Mouse (Mus musculus) WW6 (cell line): Measurements from ENCODE around the gene Gm10354.
"Not testable (repeated sequence)": the region's sequence is repeated elsewhere in the genome, so short reads cannot be mapped to it uniquely, and the experiment has no call there.

Source experiments
- DNase-seq: peaks from one replicate; pipeline ENCODE4 v3.0.0-alpha.2; 2013; ENCODE audit warnings: low read depth, low spot score

Gm10354 gene

DNA sequence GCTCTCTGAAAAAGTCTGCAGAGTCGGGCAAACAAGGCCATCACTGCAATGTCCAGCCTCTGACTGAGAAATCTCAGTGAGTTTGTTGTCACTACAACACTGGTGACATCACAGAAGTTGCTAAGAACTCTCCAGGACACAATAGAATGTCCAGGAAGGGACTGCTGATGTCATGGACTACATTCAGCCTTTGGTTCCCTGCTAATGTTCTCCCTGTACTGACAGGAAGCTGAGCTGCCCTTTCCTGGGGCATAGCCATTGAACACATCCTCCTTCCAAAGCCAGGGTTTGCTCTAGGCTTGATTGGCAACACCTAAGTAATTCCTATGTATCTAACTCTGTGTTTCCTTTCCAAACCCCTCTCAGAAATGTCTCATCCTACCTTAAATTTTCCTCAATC lies at the start of gene Gm10354:
Gene Gm10354 (minus strand): TSS at position 101 of the 400 bp plus-strand sequence.
- DNase-seq = not testable (repeated sequence)

DNA sequence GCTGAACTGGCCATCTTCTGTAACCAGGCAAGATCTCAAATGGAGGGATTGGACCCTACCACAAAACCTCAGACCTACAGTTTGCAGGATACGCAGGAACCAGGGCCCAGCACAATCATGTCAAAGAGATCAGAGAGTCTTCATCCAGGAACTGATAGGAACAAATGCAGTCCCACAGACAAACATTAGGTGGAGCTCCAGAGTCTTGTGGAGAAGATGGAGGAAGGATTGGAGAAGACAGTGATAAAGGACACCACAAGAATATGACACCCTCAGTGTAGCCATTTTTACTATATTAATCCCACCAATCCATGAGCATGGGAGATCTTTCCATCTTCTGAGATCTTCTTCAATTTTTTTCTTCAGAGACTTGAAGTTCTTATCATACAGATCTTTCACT lies 45.6 kb upstream of the Gm10354 start:
- DNase-seq = peak; percentile 16

DNA sequence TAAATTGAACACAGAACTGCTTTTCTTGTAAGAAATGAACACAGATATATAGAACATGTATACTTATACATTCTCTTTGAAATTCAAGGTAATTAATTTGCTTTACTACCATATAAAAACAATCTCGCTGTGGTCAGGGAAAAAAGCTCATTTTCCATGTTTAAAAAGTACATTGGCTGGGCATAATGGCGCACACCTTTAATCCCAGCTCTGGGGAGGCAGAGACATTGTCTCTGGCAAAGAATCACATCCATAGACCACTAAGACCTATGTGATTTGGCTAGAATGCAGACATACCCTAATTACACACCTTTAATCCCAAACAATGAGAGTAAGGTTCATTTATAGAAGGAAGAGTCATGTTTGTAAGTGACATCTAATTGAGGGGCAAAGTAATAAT lies 41.3 kb upstream of the Gm10354 start:
- not testable (repeated sequence) for DNase-seq

DNA sequence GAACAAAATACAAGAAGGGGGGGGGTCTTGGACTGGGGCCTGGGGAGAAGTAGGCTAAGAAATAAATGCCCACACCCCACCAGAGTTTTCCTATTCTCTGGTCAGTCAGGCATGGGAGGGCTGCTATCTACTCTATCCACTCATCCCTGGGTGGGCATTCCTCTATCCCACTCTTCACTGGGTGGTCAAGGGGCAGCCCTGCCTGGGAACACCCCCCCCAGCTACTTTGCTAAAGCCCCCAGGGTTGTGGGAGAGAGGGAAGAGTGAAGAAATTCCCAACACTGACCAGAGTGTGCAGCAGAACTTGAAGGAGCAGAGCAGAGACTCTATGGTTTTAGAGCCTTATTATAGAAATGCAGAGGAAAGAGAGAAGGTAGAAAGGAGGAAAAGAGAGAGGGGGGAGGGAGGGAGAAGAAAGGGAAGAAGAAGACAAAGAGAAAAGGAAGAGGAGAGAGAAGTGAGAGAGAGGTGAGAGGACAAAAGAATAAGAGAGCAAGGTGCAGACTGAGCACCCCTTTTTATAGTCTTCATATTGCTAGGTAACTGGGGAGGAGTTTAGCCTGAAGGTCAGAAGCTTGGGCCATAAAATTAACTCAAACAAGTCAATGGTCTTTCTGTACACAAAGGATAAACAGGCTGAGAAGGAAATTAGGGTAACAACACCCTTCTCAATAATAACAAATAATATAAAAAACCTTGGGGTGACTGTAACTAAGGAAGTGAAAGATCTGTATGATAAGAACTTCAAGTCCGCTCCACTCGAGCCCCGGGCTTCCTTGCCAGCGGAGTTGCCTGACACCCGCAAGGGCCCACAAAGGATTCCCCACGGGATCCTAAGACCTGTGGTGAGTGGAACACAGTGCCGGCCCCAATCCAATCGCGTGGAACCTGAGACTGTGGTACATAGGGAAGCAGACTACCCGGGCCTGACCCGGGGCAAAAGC lies 32.2 kb upstream of the Gm10354 start:
- DNase-seq = not testable (repeated sequence)

DNA sequence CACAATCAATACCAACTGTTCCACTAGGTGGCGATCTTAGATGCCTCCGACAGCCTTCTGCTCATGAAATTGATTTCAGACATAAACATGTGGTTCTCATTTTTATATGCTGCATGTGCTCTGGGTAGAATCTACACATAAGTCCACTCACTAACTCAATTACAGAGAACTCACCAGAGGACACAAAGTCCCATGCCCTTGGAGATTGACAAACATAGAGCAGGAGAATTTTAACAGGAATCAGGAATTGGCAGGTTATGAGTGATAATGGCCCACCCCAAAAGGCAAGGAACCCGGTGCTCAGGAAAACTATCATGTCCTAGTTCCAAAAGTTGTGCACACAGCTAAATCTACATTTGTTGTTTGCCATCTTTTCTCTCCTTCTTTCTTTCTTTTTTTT lies 28.2 kb upstream of the Gm10354 start:
- not testable (repeated sequence) for DNase-seq

DNA sequence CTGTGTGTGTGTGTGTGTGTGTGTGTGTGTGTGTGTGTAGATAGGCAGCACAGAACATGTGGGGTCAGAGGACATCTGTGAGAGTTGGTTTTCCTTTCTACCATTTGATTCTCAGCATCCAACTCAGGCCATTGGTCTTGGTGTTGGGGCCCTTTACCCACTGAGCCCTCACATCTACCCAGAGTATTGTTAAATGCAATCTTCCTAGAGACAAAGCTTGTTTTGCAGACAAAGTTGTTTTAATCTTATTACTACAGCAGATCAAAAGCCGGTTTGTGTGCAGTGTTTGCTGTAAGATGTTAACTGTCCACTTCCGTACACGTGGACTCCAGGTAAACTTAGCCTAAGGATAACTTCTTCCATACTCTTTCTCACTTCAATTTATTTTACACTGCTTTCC lies 27.6 kb upstream of the Gm10354 start:
- DNase-seq = not testable (repeated sequence)

DNA sequence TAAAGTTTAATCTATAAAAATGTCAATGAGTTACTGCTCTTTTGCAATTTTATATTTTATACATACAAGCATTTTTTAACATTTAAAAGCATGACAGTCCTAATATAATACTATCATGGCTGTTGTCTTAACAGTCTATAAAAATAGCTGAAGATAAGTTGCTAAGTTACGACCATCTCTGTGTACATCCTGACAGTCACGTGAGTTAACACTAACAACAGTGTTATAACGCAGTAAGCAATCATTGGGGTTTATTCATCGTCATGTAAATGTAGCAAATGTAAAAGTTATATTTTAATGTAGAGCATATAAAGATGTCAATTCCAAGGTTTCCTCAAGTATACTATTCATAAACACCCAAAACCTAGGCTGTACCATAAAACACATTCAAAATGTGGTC lies 26.8 kb upstream of the Gm10354 start:
- DNase-seq = not testable (repeated sequence)

DNA sequence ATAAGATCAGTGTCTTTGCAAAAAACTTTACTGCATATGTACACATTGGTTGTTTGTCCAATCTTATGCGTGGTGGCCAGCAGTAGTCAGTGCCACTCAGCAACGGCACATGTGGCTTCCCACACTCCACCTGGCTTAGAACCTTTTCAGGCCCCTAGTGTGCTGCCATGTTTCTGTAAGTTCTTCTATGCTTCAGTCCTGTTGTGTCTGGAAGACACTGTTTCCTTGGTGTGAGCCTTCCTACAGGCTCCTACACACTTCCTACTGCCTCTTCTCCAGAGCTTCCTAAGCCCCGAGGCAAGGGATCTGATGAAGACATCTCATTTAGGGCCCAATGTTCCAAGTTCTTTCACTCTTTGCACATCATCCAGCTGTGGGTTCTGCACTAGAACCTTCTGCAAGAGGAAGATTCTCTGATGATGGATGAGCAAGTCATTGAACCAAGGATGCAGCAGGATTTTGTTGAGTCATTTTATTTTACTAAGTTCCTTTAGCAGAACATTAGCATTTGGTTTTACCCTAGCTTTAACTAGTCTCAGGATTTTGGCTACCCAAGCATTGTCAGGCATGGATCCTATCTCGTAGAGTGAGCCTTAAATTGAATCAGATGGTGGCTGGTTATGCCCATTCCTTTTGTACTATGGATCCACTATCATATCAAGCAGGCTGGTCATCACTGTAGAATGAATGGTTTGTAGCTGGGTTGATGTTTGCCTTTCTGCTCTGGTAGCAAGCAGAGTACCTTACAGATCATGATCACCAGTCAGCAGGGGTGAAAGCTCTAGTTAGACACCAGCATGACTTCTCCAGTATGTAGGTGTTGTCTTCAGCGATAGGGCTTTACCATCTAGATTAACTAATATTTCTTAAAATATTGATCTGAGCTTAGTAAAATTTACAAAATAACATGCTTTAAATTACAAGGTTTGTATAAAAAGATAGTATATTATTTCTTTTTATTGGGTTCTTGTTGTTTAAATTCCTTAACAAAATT lies 26.1 kb upstream of the Gm10354 start:
- not testable (repeated sequence) for DNase-seq

DNA sequence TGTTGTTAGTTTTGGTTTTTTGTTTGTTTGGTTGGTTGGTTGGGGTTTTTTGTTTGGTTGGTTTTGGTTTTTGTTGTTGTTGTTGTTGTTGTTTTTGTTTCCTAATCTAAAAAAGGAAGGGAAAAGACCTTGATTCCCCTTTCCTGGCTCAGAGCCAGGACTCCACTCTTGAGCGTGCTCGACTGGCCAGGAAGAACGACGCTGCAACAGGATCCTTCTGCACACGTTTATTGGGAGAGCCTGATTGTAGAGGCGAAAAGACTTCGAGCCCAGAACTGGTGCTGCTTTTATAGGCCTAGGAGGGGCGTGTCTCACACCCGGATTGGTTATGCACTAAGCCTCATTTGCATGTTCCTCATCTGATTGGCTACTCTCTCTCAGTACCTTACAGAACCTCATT lies 19.3 kb upstream of the Gm10354 start:
- DNase-seq = not testable (repeated sequence)

DNA sequence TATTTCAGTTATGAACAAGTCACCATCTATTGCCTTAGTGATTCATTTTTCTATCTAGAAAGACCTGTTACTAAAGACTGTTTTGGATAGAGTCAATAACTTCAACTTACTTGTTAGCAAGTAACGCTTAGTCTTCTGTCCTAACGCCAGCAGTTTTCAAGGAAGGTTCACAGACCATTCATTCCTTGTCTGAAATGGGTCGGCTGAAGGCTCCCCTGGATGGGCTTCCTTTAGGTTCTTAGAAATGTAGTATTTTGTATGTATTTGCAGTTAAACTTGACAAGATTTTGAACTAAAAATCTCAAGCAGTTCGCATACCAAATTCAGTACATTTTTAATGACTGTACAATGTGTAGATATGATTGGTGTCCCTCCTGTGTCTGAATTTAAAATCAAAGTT lies 18.8 kb upstream of the Gm10354 start:
- not testable (repeated sequence) for DNase-seq

DNA sequence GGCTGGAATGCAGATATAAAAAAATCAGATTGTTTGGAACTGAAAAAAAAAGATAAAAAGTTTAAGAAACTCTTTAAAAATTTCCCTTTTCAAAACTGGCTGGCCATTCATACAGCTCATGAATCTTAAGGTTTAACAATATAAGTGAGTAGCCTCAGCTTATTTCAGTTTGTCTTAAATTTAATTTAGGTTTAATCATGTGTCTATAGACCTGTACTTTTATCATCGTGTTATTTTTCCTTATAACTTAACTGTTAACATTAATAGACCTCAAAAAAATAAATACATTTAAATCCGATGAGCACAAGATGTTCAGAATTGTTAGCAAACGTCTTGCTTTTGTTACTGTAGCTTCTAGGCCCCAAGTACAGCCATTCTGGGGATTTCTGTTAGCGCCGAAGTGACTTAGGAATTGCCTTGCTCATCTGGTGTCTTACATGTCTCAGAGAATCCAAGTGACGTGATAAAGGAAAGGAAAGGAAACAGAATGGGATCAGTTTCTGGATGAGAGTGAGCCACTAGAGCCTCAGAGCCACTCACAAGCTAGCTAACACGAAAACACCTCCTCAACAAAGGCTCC lies 18.0 kb upstream of the Gm10354 start:
- not testable (repeated sequence) for DNase-seq

DNA sequence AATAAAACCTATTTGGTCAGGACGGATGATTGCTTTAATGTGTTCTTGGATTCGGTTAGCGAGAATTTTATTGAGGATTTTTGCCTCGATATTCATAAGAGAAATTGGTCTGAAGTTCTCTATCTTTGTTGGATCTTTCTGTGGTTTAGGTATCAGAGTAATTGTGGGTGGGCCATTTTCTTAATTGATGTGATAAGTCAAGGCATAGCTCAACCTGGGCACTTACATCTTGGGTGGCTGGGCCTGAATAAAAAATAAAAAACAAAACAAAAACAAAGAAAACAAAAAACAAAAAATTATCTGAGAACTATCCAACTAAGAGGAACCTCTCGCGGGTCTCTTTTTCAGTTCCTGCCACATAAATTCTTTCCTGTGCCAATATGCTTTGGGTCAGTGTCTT lies 15.4 kb upstream of the Gm10354 start:
- not testable (repeated sequence) for DNase-seq

DNA sequence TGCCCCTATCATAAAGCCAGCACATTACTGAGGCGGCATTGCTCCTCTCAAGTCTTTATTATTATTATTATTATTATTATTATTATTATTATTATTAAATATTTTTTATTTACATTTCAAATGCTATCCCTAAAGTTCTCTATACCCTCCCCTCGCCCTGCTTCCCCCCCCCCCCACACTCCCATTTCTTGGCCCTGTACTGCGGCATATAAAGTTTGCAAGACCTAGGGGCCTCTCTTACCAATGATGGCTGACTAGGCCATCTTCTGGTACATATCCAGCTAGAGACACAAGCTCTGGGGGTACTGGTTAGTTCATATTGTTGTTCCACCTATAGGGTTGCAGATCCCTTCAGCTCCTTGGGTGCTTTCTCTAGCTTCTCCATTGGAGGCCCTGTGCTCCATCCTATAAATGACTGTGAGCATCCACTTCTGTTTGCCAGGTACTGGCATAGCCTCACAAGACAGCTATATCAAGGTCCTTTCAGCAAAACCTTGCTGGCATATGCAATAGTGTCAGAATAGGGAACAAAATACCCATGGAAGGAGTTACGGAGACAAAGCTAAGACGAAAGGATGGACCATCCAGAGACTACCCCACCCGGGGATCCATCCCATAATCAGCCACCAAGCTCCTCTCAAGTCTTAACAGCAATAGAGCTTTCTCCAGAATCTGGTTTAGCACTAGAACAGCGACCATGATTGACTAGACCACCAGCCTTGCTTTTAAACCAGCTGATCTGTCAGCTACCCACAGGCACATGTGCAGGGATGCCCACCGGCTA lies 11.8 kb upstream of the Gm10354 start:
- not testable (repeated sequence) for DNase-seq

DNA sequence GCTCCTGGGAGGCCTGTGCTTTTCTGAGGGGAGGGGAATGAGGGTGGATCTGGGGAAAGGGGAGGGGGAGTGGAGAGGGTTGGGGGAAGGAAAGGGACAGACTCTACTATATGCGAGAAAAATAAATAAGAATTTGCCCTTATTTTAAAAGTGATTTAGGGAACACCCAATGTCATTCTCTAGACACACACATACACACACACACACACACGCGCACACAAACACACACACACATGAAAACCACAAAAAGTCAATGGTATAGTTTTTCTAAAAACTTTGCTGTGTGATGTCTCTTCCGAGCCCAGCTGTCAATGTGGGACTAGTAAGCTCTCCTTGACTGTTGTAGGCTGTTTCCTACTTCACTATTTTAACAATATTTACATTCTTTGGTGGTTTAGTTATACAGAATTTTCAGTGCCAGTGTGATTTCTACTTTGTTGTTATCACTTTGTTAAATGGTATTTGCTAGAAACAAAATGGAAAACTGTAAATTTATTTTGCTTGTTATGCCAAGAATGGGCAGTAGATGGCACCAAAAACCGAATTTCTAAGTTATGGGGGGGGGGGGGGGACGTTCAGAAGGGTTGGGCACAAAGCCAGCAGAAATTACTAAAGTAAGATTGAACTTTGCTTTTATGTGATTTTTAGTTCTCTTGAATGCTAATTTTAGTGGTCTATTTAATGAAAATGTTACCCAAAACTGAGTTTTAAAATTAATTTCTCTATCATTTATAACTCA lies 8.1 kb upstream of the Gm10354 start:
- DNase-seq = not testable (repeated sequence)

DNA sequence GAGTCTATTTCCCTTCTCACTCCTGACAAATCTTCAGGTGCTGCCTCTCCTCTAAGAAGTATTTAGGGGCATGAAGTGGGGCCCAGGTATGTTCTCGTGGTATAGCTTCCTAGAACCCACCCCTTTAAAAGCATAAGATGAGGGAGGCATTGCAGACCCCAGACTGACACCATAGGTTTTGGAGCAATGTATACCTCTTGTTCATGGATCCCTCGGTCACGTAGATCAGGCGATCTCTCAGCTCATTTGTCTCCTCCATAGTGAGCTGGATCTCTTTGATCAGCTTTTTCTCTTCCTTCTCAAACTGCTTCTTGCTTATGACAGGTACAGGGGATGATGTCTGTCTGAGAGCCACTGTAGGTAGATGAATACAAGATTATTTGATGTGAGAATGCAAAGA lies 1.4 kb downstream of the Gm10354 start:
- DNase-seq = not testable (repeated sequence)

DNA sequence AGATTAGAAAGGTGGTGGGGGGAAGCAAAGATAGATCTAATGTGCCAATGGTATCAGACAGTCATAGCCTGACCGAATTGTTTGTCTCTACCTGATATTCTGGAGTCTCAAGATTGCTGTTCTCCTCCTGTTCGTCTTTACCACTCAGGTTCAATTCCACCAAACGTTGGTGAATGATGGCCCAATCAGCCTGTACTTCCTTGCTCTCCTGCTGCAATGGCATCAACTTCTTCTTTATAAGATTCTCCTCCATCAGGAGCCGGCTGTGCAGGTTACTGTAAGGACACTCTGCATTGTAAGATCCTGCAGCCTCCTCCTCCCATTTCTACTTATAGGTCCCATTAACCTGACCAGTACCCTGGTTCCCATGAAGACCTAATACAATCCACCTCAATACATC lies 3.4 kb downstream of the Gm10354 start:
- DNase-seq = not testable (repeated sequence)

DNA sequence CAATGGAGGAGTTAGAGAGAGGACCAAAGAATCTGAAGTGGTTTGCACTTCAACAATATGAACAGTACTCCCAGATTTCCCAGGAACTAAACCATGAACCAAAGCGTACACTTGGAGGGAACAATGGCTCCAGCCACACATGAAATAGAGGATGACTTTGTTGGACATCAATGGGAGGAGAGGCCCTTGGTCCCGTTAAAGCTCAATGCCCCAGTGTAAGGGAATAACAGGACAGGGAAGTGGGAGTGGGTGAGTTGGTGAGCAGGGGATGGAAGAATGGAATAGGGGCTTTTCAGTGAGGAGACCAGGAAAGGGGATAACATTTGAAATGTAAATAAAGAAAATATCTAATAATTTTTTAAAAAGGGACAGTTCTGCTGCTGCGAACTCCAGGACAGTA lies 5.9 kb downstream of the Gm10354 start:
- not testable (repeated sequence) for DNase-seq

DNA sequence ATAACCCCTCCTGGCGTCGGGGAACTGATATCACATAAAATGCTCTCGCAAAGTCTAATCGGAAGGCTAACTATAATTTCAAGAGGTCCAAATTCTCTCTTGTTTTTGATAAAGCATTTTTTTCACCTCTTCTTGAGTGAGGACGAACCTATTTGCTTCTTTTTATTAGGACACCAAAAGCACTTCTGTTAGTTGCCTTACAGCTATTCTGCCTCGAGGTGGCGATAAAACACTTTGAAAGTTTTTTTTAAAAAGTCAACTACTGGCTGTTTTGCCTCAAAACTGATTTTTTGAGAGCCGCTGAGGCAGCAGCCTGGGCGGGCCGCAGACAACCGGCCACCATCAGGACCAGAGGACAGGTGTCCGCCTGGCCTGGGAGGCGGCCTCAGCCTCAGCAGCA lies 14.9 kb downstream of the Gm10354 start:
- DNase-seq = peak; percentile 3

DNA sequence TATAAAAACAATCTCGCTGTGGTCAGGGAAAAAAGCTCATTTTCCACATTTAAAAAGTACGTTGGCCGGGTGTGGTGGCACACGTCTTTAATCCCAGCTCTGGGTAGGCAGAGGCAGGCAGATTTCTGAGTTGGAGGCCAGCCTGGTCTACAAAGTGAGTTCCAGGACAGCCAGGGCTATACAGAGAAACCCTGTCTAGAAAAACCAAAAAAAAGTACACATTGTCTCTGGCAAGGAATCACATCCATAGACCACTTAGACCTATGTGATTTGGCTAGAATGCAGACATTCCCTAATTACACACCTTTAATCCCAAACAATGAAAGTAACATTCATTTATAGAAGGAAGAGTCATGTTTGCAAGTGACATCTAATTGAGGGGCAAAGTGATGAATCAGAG lies 17.2 kb downstream of the Gm10354 start:
- not testable (repeated sequence) for DNase-seq
